ENCODE assay signal across 11 mouse cellular contexts in the genomic region with DNA sequence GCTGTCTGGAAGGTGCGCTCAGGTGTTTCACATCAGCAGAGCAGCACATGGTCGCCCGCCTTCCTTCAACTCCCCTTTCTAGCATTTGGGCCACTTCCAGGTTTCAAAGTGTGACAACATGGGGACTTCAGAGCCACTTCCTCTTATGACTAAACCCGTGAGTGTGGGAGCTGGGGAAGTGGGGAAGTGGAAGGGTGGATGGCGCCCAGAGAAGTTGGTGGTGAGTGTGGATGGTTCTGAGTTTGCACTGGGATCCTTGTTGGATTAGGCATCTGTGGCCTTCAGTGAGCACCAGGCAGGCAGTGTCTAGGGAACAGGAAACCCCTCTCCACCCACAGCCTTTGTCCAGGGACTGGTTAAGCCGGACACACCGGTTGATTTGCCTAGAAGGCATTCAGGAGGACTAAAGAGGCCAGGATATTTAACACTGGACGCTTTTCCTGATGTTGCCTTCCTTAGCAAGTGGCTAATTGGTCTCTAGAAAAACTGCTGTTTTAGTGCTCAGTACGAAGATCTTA. TPM values are rescaled to one million over a fixed set of nuclear protein-coding genes. Genes with fewer than 3 reads are reported as not detected.
DNase-seq lines count a peak whose midpoint lies in the region; ATAC-seq and TF ChIP-seq lines count a peak whose summit lies in the region.
"Had no signal": no experiment of that assay in that cellular context is flagged by ENCODE, and none has a peak within 500 bp of the region (broad histone marks: within the 10 kb centered on the region; RNA-seq: fewer than 3 reads in every experiment).

No protein-coding gene starts in this region.

- H3K9ac ChIP-seq in hindbrain, postnatal 0 days (replicated peaks; ENCODE audit: low read length): no peak overlapping the region
- no peak overlapping the region; the same call in 1 of the 2 replicates for H3K9ac ChIP-seq in intestine, embryonic 16.5 days (ENCODE audit: low read depth, low read length)
- H3K9ac ChIP-seq: liver, embryonic 12.5 days had no signal

- TF ChIP-seq CTCF in hindbrain, postnatal 0 days (IDR thresholded peaks at IDR 0.05; ENCODE audit: low read depth): no peak
- TF ChIP-seq CTCF in bone marrow macrophage, adult 2 months (IDR thresholded peaks at IDR 0.05; ENCODE audit: low read depth, low read length): no peak

- intact Hi-C loops in left cerebral cortex, postnatal 4 days (cut with DNase I): no loop called here
- intact Hi-C loops in gastrocnemius, postnatal 36 days (cut with DNase I): loop anchor here (5.0 kb wide), 1 partner anchor 52 kb away; no protein-coding TSS in a partner anchor

- ATAC-seq in hindbrain, postnatal 0 days: no peak
- ATAC-seq in intestine, embryonic 16.5 days: peak; percentile 32; the same call in 1 of the 2 replicates
- ATAC-seq: liver, embryonic 12.5 days had no signal

- TF ChIP-seq POLR2A in bone marrow macrophage, adult 2 months (IDR thresholded peaks at IDR 0.05; ENCODE audit: borderline replicate concordance, low read depth, low read length): no peak

- WGBS in hindbrain, embryonic 10.5 days: 60% methylated on average over 9 of the region's 9 CpGs
- WGBS in hindbrain, postnatal 0 days: 66% methylated on average over 9 of the region's 9 CpGs
- WGBS in intestine, embryonic 16.5 days: 55% methylated on average over 9 of the region's 9 CpGs

- no peak overlapping the region for H3K4me2 ChIP-seq in hindbrain, postnatal 0 days (ENCODE audit: low read depth, low read length)
- H3K4me2 ChIP-seq in intestine, embryonic 16.5 days (ENCODE audit: low read depth, low read length): no peak overlapping the region
- H3K4me2 ChIP-seq: liver, embryonic 12.5 days had no signal

- peak overlapping the region; percentile 53 for H3K27ac ChIP-seq in hindbrain, embryonic 10.5 days
- no peak overlapping the region for H3K27ac ChIP-seq in hindbrain, postnatal 0 days
- H3K27ac ChIP-seq in bone marrow macrophage, adult 2 months (ENCODE audit: insufficient read depth, low read depth, low read length): peak overlapping the region; percentile 85
- H3K27ac ChIP-seq in intestine, embryonic 16.5 days (ENCODE audit: low read length): no peak overlapping the region
- H3K27ac ChIP-seq: liver, embryonic 12.5 days had no signal

- H3K36me3 ChIP-seq in hindbrain, embryonic 10.5 days: no peaks in the 10 kb centered on the region
- H3K36me3 ChIP-seq in hindbrain, postnatal 0 days (ENCODE audit: insufficient read depth, low read length): no peaks in the 10 kb centered on the region
- no peaks in the 10 kb centered on the region for H3K36me3 ChIP-seq in intestine, embryonic 16.5 days (ENCODE audit: control insufficient read depth, insufficient read depth, low read length)
- H3K36me3 ChIP-seq: G1E; liver, embryonic 12.5 days had no signal

- peak; percentile 14 for DNase-seq in hindbrain, embryonic 10.5 days (ENCODE audit: low spot score)
- DNase-seq in hindbrain, postnatal 0 days (ENCODE audit: low spot score): no peak
- DNase-seq in lung, postnatal 4 days: peak; percentile 57 to 62
- DNase-seq in adrenal gland, adult 2 months: no peak
- no peak for DNase-seq in left cerebral cortex, postnatal 4 days
- no peak for DNase-seq in gastrocnemius, postnatal 36 days

- no peaks in the 10 kb centered on the region for H3K9me3 ChIP-seq in hindbrain, embryonic 10.5 days
- no peaks in the 10 kb centered on the region for H3K9me3 ChIP-seq in hindbrain, postnatal 0 days (ENCODE audit: low read length)
- no peaks in the 10 kb centered on the region for H3K9me3 ChIP-seq in intestine, embryonic 16.5 days (ENCODE audit: control insufficient read depth, low read length)
- H3K9me3 ChIP-seq: G1E; liver, embryonic 12.5 days had no signal

- no peaks in the 10 kb centered on the region for H3K27me3 ChIP-seq in hindbrain, embryonic 10.5 days (ENCODE audit: insufficient read depth, poor library complexity, severe bottlenecking)
- H3K27me3 ChIP-seq in hindbrain, postnatal 0 days (ENCODE audit: insufficient read depth, low read length): no peaks in the 10 kb centered on the region
- no peaks in the 10 kb centered on the region for H3K27me3 ChIP-seq in intestine, embryonic 16.5 days (replicated peaks; ENCODE audit: control insufficient read depth, insufficient read depth, low read length)

- no peak overlapping the region for H3K4me3 ChIP-seq in hindbrain, embryonic 10.5 days
- H3K4me3 ChIP-seq in hindbrain, postnatal 0 days (ENCODE audit: low read length): no peak overlapping the region
- 0 out of 2 replicates have a peak overlapping the region, but pooled peaks have one; percentile 12 for H3K4me3 ChIP-seq in bone marrow macrophage, adult 2 months (ENCODE audit: insufficient read depth, low read length)
- no peak overlapping the region for H3K4me3 ChIP-seq in intestine, embryonic 16.5 days (ENCODE audit: low read length)
- H3K4me3 ChIP-seq: erythroblast, embryonic 14.5 days; liver, embryonic 12.5 days had no signal

- H3K4me1 ChIP-seq in hindbrain, embryonic 10.5 days (replicated peaks): peaks cover 64% of the 10 kb centered on the region
- peaks cover 7% of the 10 kb centered on the region; the same call in 1 of the 2 replicates for H3K4me1 ChIP-seq in hindbrain, postnatal 0 days (ENCODE audit: insufficient read depth, low read length)
- peaks cover 80% of the 10 kb centered on the region for H3K4me1 ChIP-seq in bone marrow macrophage, adult 2 months (ENCODE audit: control insufficient read depth, insufficient read depth, low read length)
- peaks cover 27% of the 10 kb centered on the region for H3K4me1 ChIP-seq in intestine, embryonic 16.5 days (ENCODE audit: control insufficient read depth, insufficient read depth, low read length)

RNA-seq across cellular contexts. Expression of a gene that starts 53.2 kb away (rescaled TPM):
- polyA plus RNA-seq in hindbrain, embryonic 10.5 days (2016; fragmentation: Nextera tagmentation; extraction: Ambion mirVana): 12.6 and 15.2 TPM in 2 replicates
- 5.7 and 8.9 TPM in 2 replicates for total RNA-seq in hindbrain, postnatal 0 days (2014; rRNA removed)
- polyA plus RNA-seq in hindbrain, postnatal 0 days (2015; fragmentation: Nextera tagmentation; extraction: Ambion mirVana): 5.4 and 6.5 TPM in 2 replicates
- 78.8 and 86.6 TPM in 2 replicates for polyA plus RNA-seq in bone marrow macrophage, adult 2 months (2012; ENCODE audit: insufficient read depth, insufficient read length, missing spikeins)
- 18.2 and 19.5 TPM in 2 replicates for polyA plus RNA-seq in intestine, embryonic 16.5 days (2015; fragmentation: Nextera tagmentation; extraction: Ambion mirVana)
- 10 to 100 TPM; 23.4 to 29.3 TPM for total RNA-seq in adrenal gland, adult 2 months (2021)
- 3.1 and 4.2 TPM in 2 replicates for polyA plus RNA-seq in adrenal gland, adult 2 months (2012; rRNA removed)
- 1 to 10 TPM; 5.2 to 6.1 TPM for total RNA-seq in left cerebral cortex, postnatal 4 days (2021)
- total RNA-seq in gastrocnemius, postnatal 36 days (2021): 1 to 10 TPM; 7.0 to 8.4 TPM

Comparison
In these comparisons a context has a peak if more than half of its experiments do, and no peak if none do; other contexts are left out.
1. DNase-seq: peak in hindbrain, embryonic 10.5 days (single experiment) and lung, postnatal 4 days (2 of 2); none in hindbrain, postnatal 0 days (single experiment), adrenal gland, adult 2 months (single experiment), left cerebral cortex, postnatal 4 days (single experiment) and gastrocnemius, postnatal 36 days (0 of 2).
2. H3K27ac ChIP-seq: peak in hindbrain, embryonic 10.5 days (single experiment) and bone marrow macrophage, adult 2 months (single experiment); none in hindbrain, postnatal 0 days (single experiment) and intestine, embryonic 16.5 days (single experiment).